Mouse (Mus musculus) heart, adult 2 months (tissue): ENCODE data around the gene Prss42.

ENCODE experiments used
- CTCF ChIP-seq: fragments of 200-600 bp; IDR thresholded peaks from 2 replicates; pipeline ENCODE4 v1.8.1; 2022; ENCODE audit warnings: antibody characterized with exemption, mild to moderate bottlenecking, moderate library complexity
- EP300 ChIP-seq: fragments of 200-500 bp; IDR thresholded peaks from 2 replicates; pipeline ENCODE4 v1.6.1; 2011; ENCODE audit warnings: low read depth, low read length, control low read depth; ENCODE audit not compliant: insufficient read depth
- POLR2A ChIP-seq: fragments of 200-500 bp; IDR thresholded peaks from 2 replicates; pipeline ENCODE4 v1.6.1; 2011; ENCODE audit warnings: mild to moderate bottlenecking, low read depth, low read length, control low read depth; ENCODE audit not compliant: insufficient read depth

DNA sequence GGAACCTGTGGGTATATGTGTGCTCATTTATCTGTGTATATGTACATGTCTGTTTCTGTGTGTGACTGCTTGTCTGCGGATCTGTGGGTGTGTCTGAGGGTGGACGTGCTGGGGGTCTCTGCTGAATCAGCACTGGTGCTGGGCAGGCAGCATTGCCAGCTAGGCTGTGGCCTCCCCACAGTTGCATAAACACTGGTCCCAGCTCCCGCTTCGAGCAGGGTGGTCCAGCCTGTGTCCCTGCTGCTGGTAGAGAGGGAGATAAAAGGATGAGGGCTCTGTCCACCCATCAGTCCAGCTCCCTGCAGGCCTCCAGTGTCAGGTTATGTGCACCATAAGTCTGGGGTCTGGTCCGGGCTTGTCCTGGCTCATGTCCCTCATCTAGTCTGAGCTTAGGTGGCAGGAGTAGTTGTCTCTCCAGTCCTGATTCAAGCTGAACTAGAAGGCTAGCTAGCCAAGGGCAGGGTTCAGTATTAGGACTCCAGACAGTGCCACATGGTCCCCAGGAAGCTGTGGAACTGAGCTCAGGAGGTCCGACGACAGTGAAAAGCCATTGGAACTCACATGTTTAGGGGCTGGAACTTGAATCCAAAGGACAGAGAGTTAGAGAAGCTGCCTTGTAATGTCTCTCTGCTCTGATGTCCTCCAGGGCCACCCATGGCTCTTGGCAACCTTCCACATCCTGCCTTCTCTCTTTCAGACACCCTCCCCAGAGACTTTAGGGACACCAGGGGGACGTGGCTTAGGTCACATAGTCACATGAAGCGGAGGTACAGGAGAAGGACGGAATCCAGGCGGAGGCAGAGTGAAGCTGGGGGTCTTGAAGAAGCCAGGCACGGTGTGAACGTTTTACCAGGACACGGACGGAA lies 23.3 kb upstream of the Prss42 start:
- TF ChIP-seq CTCF: no peak
- TF ChIP-seq EP300: no peak
- no peak for TF ChIP-seq POLR2A
